Mouse (Mus musculus) hindbrain, embryonic 16.5 days (tissue): ENCODE measurements around the gene Gm8693. TPM values are rescaled to one million over a fixed set of nuclear protein-coding genes. Genes with fewer than 3 reads are reported as not detected.
"Not testable (repeated sequence)": the region's sequence is repeated elsewhere in the genome, so short reads cannot be mapped to it uniquely, and the experiment has no call there.

ENCODE experiments used
- ATAC-seq: fragments of 200-750 bp; cut with Nextera tagmentation; 2 replicates; pipeline ENCODE4 v1.8.0; 2017; ENCODE audit warnings: moderate TSS enrichment, moderate library complexity
- H3K27ac ChIP-seq: fragments of 300-500 bp; sonication (generic); 2 replicates; pipeline ENCODE4 v1.5.1; 2014; ENCODE audit warnings: low read depth, mild to moderate bottlenecking, control low read depth, low read length, moderate library complexity
- H3K27me3 ChIP-seq: fragments of 300-500 bp; sonication (generic); replicated peaks from 2 replicates; pipeline ENCODE4 v1.6.1; 2014; ENCODE audit warnings: low read length; ENCODE audit not compliant: control insufficient read depth, insufficient read depth
- H3K36me3 ChIP-seq: fragments of 300-500 bp; sonication (generic); 2 replicates; pipeline ENCODE4 v1.6.1; 2014; ENCODE audit warnings: mild to moderate bottlenecking, low read length, moderate library complexity, mixed read lengths; ENCODE audit not compliant: control insufficient read depth, insufficient read depth
- H3K4me1 ChIP-seq: fragments of 300-500 bp; sonication (generic); 2 replicates; pipeline ENCODE4 v1.6.1; 2014; ENCODE audit warnings: low read depth, low read length; ENCODE audit not compliant: control insufficient read depth, insufficient read depth
- H3K4me2 ChIP-seq: fragments of 300-500 bp; sonication (generic); 2 replicates; pipeline ENCODE4 v1.6.1; 2014; ENCODE audit warnings: mild to moderate bottlenecking, low read length, control low read depth, moderate library complexity
- H3K4me3 ChIP-seq: fragments of 300-500 bp; sonication (generic); 2 replicates; pipeline ENCODE4 v1.5.1; 2014; ENCODE audit warnings: mild to moderate bottlenecking, low read length, control low read depth, moderate library complexity
- H3K9ac ChIP-seq: fragments of 300-500 bp; sonication (generic); 2 replicates; pipeline ENCODE4 v1.6.1; 2014; ENCODE audit warnings: low read depth, mild to moderate bottlenecking, control low read depth, low read length, moderate library complexity
- H3K9me3 ChIP-seq: fragments of 300-500 bp; sonication (generic); 2 replicates; pipeline ENCODE4 v1.6.1; 2014; ENCODE audit warnings: mild to moderate bottlenecking, low read length, moderate library complexity; ENCODE audit not compliant: control insufficient read depth
- WGBS: fragments of 180-500 bp; shearing (Covaris S2); extraction: QIAGEN DNeasy Blood & Tissue Kit; methylation state at CpG from one replicate; pipeline ENCODE4 v1.1.7; 2014; 5-methylcytosine and 5-hydroxymethylcytosine counted together
- polyA plus RNA-seq: library from polyadenylated mRNA; unstranded; fragments of >200 nt; fragmentation: Nextera tagmentation; extraction: Ambion mirVana; gene quantifications from 2 replicates; pipeline ENCODE4 v1.2.1, GENCODE M21; 2015

Gene Gm8693
- not detected in 2 replicates for polyA plus RNA-seq

DNA sequence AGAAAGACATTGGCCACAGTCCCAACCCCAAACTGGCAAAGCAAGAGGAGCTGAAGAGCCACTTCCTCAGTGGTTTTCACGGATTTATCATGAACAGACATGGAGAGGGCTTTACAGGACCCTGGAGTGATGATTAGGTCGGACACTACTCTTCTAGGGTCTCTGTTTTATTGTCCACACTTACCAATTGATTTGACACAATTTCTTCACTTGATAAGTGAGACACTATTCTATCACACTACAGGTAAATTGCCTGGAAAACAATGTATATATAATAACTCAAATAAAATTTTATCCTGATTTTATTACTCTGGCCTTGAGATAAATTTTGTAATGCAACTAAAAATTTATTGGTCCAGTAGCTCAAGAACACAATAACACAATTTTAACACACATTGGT is at the start of gene Gm8693:
Gene Gm8693, minus strand, starts transcription at position 101 of the 400 bp plus-strand sequence.
- no CpG with 5 or more reads among the region's 2 CpGs for WGBS
- not testable (repeated sequence) for H3K4me1 ChIP-seq, H3K36me3 ChIP-seq, H3K4me2 ChIP-seq, H3K9ac ChIP-seq, H3K27me3 ChIP-seq, H3K27ac ChIP-seq, H3K9me3 ChIP-seq, ATAC-seq, H3K4me3 ChIP-seq

DNA sequence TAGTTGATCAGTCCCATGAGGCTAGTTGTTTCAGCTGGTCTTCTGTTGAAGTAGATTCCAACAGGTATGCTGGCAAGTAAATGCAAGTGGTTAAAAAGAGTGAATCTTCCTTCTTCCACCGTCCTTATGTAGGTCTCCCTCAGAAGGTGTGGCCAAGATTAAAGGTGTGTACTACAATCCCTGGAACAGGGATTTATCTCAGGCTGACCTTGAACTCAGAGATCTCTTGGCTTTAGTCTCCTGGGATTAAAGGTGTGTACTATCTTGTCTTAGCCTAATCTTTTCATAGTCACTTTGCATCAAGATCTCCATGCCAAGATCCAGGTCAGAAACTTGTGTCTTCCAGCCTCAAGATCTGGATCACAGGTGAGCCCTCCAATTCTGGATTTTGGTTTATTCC is 27.5 kb upstream of the Gm8693 start, which contains the start of gene Gm4567:
Gene Gm4567, minus strand, starts transcription at position 101 of the 400 bp plus-strand sequence.
- not testable (repeated sequence) for H3K4me2 ChIP-seq, H3K9ac ChIP-seq, ATAC-seq, H3K27ac ChIP-seq, H3K4me1 ChIP-seq, H3K36me3 ChIP-seq, H3K27me3 ChIP-seq, H3K4me3 ChIP-seq, H3K9me3 ChIP-seq
- no CpG with 5 or more reads among the region's 1 CpGs for WGBS

DNA sequence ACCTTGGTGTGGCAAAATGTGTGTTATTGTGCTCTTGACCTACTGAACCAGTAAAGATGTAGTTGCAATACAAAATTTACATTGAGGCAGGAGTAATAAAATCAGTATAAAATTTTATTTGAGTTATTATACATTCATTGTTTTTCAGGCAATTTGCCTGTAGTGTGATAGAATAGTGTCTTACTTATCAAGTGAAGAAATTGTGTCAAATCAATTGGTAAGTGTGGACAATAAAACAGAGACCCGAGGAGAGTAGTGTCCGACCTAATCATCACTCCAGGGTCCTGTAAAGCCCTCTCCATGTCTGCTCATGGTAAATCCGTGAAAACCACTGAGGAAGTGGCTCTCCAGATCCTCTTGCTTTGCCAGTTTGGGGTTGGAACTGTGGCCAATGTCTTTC is 34.4 kb downstream of the Gm8693 start, which contains the start of gene Vmn1r155:
Gene Vmn1r155, plus strand, starts transcription at position 301 of the 400 bp plus-strand sequence.
- H3K27ac ChIP-seq, H3K9ac ChIP-seq, H3K4me2 ChIP-seq, H3K27me3 ChIP-seq, H3K4me3 ChIP-seq, H3K9me3 ChIP-seq, H3K4me1 ChIP-seq, H3K36me3 ChIP-seq, ATAC-seq: not testable (repeated sequence)
- WGBS = no CpG with 5 or more reads among the region's 3 CpGs

Other genes starting within 250 kb of the Gm8693 start
- not detected in 2 replicates for gene Gm10665, start 228.2 kb downstream of the Gm8693 start, polyA plus RNA-seq
- not detected in 2 replicates for gene Vmn1r151, start 192.6 kb downstream of the Gm8693 start, polyA plus RNA-seq
- not detected in 2 replicates for gene Vmn1r152, start 169.3 kb downstream of the Gm8693 start, polyA plus RNA-seq
- gene Gm8677, start 157.4 kb downstream of the Gm8693 start, polyA plus RNA-seq = not detected in 2 replicates
- gene Gm4201, start 127.0 kb downstream of the Gm8693 start, polyA plus RNA-seq = not detected in 2 replicates
- not detected in 2 replicates for gene Gm4565, start 104.2 kb downstream of the Gm8693 start, polyA plus RNA-seq
- gene Vmn1r155, start 34.3 kb downstream of the Gm8693 start, polyA plus RNA-seq = not detected in 2 replicates
- gene Gm4567, start 27.4 kb upstream of the Gm8693 start, polyA plus RNA-seq = not detected in 2 replicates
- gene Vmn1r157, start 69.4 kb upstream of the Gm8693 start, polyA plus RNA-seq = not detected in 2 replicates
- not detected in 2 replicates for gene Vmn1r158, start 98.5 kb upstream of the Gm8693 start, polyA plus RNA-seq
- gene Vmn1r159, start 151.3 kb upstream of the Gm8693 start, polyA plus RNA-seq = not detected in 2 replicates
- gene Vmn1r160, start 178.9 kb upstream of the Gm8693 start, polyA plus RNA-seq = not detected in 2 replicates